Mouse (Mus musculus) lung, adult 18-20 months (tissue): Measurements from ENCODE around the gene Pde10a.

ENCODE experiments used
- DNase-seq, 2 experiments: peaks; one replicate each; pipeline ENCODE4 v3.0.0; 2022; ENCODE audit warnings: mixed read lengths in 2 of 2

Pde10a gene

GRCm38 (mm10) chr17:8977271-8977670 lies 452.1 kb downstream of the Pde10a start:
- no peak for DNase-seq

GRCm38 (mm10) chr17:8983576-8983975 lies 458.4 kb downstream of the Pde10a start:
- no peak for DNase-seq

GRCm38 (mm10) chr17:8985714-8986113 lies 460.5 kb downstream of the Pde10a start:
- peak; percentile 27 to 70 for DNase-seq

- no peak for DNase-seq
Measured at GRCm38 (mm10) chr17:8986551-8986950, 461.4 kb downstream of the Pde10a start.

- DNase-seq, result no peak
Measured at GRCm38 (mm10) chr17:8987369-8987768, 462.2 kb downstream of the Pde10a start.

GRCm38 (mm10) chr17:8988119-8988807 lies 463.1 kb downstream of the Pde10a start, which contains the start of gene 1700010I14Rik:
Gene 1700010I14Rik (plus strand): TSS chr17:8988333.
- peak; percentile 84 to 86 for DNase-seq

- no peak for DNase-seq
Measured at GRCm38 (mm10) chr17:8991160-8991559, 466.0 kb downstream of the Pde10a start.

GRCm38 (mm10) chr17:8995344-8995743 lies 470.2 kb downstream of the Pde10a start:
- no peak for DNase-seq

- no peak for DNase-seq
Measured at GRCm38 (mm10) chr17:9002438-9002837, 477.3 kb downstream of the Pde10a start.

GRCm38 (mm10) chr17:9004516-9004915 lies 479.3 kb downstream of the Pde10a start:
- no peak for DNase-seq

- no peak for DNase-seq
Measured at GRCm38 (mm10) chr17:9023198-9023942, 498.2 kb downstream of the Pde10a start.

GRCm38 (mm10) chr17:9030181-9030580 lies 505.0 kb downstream of the Pde10a start:
- DNase-seq, result no peak

GRCm38 (mm10) chr17:9031241-9032141 lies 506.3 kb downstream of the Pde10a start:
- DNase-seq, result peak; percentile 55 to 63

- no peak for DNase-seq
Measured at GRCm38 (mm10) chr17:9032362-9033044, 507.3 kb downstream of the Pde10a start.

- no peak for DNase-seq
Measured at GRCm38 (mm10) chr17:9033511-9033910, 508.3 kb downstream of the Pde10a start.

- DNase-seq, result no peak
Measured at GRCm38 (mm10) chr17:9035561-9036348, 510.6 kb downstream of the Pde10a start.
